Mouse (Mus musculus) gastrocnemius, postnatal 4 days (tissue): ENCODE results near the gene Pnp2. TPM values are rescaled to one million over a fixed set of nuclear protein-coding genes. Genes with fewer than 3 reads are reported as not detected.
"Not testable (repeated sequence)": the region's sequence is repeated elsewhere in the genome, so short reads cannot be mapped to it uniquely, and the experiment has no call there.

Experiments used
- DNase-seq, 2 experiments: peaks; one replicate each; pipeline ENCODE4 v3.0.0; 2021 to 2022; ENCODE audit warnings: low spot score in 2 of 2, mixed read lengths in 2 of 2
- long read RNA-seq, 2 experiments: library from polyadenylated mRNA; stranded (forward); transcript quantifications; one replicate each; pipeline ENCODE4 v2.0.0; 2021
- total RNA-seq, 2 experiments: library from RNA; stranded (reverse); gene quantifications; 2 replicates each; pipeline ENCODE4 v1.2.3; 2021

Gene Pnp2
- total RNA-seq, result under 1 TPM; 0.67 to 0.71 TPM
- long read RNA-seq, experiment 1, result 0 reads
- long read RNA-seq, experiment 2, partial matches to known transcripts, result 0 of 1 reads
- long read RNA-seq, experiment 2, other reads (novel, unspliced or antisense), result 0 of 1 reads

DNA sequence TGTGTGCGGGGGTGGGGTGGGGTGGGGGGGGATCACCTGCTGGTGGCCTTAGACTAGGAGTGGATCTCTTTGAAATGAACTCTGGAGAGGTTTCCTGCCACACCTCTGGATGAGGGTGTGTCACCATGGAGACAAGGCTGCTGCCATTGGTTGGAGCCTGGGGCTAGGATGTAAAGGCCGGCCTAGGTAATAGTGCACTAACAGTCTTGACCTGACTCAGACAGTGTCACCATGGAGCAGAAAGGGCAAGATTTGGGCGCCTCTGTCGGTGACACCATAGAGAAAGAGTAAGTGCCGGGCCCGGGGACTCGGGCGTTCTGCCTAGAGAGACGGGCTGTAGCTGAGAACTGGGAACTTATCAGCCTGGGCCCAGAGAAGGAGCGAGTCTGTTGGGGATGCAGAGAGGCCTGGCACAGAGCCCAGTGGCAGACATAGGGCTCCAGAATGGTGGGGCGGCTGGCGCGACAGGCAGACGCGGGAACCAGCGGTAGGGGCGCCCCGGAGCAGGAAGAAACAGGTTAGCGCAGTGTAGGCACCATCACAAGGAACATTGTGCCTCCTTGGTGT, at the start of gene Pnp2:
Pnp2 (plus strand) TSS at position 51 of the 567 bp plus-strand sequence.
- peak in 1 of 2 experiments; percentile 40 for DNase-seq

DNA sequence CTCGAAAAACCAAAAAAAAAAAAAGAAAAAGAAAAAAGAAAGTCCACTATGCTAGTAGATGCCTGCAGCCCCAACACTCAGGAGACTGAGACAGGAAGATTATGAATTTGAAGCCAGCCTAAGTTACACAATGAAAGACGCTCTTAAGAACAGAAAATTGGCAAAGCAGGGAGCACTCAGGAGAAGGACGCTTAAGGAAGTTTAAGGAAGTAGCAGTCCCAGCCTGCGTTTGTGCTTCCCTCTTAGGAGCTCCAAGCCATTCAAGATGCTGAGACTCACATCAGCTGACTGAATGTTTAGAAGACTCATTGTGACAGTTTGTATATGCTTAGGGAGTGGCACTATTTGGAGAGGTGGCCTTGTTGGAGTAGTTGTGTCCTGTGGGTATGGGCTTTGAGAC, 47.7 kb upstream of the Pnp2 start:
- no peak for DNase-seq

DNA sequence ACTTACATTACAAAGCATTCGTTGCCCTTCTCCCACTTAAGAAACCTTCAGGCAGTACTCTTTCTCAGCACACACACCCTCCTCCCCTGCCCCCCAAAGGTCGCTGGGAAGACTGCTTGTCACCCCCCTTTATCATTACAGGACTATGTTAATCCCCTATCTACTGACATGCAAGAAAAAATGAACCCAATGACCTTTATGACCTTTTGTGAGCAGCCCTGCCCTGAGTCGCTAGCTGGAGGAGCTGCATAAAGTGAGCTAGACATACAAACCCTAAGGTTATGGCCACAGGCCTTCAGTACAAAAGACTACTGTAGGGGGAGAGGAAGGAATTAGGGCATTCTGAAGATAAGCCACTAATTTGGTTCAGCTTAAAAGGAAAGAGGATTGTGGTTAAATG, 44.4 kb upstream of the Pnp2 start:
- no peak for DNase-seq

DNA sequence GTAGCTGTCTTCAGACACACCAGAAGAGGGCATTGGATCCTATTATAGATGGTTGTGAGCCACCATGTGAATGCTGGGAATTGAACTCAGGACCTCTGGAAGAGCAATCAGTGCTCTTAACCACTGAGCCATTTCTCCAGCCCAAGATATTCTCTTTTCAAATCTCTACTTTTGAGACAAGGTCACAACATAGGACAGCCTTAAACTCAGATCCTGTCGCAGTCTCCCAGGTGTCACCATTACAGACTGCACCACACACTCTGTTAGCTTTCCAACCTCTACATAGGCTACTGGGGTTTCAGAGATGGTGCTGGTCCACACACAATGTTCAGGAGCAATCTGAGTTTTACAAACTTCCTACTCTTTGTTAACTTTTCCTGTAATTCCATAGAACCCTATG, 32.4 kb upstream of the Pnp2 start:
- not testable (repeated sequence) for DNase-seq

DNA sequence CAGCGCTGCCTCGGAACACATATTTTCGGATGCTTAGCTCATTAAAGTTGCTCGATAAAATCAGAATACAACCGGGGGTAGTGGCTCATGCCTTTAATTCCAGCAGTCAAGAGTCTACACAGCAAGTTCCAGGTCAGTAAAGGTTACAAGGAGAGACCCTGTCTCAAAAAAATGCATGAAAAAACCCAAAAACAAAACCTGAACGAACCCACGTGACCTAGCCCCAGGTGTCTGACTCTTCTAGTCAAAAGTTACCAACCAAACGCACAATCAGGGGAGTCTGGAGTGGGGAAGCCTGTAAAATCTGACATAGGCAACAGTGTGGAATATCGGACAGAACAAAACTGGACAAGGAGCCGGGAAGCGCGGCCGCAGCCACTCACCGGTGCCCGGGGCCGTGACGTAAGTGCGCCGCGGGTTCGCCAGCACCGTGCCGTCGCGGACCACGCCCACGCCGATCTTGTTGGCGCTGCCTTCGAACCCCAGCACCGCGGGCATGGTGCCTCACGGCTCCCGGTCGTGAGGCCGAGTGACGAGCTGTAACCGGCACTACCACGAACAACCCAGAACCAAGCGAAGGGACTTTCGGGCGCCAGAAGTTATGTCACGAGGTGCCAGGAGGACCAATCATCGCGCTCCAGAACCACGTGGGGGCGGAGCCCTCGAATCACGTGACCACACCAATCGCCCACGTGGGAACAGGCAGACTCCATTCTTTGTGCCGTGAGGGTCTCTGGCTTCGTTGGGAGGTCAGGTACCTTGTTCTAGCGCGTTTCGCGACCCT, 31.3 kb upstream of the Pnp2 start, which contains the start of the genes Osgep and Apex1:
Osgep (minus strand) TSS at position 613 of the 784 bp plus-strand sequence.
Apex1 (plus strand) TSS at position 688 of the 784 bp plus-strand sequence.
- peak; percentile 91 to 96 for DNase-seq

DNA sequence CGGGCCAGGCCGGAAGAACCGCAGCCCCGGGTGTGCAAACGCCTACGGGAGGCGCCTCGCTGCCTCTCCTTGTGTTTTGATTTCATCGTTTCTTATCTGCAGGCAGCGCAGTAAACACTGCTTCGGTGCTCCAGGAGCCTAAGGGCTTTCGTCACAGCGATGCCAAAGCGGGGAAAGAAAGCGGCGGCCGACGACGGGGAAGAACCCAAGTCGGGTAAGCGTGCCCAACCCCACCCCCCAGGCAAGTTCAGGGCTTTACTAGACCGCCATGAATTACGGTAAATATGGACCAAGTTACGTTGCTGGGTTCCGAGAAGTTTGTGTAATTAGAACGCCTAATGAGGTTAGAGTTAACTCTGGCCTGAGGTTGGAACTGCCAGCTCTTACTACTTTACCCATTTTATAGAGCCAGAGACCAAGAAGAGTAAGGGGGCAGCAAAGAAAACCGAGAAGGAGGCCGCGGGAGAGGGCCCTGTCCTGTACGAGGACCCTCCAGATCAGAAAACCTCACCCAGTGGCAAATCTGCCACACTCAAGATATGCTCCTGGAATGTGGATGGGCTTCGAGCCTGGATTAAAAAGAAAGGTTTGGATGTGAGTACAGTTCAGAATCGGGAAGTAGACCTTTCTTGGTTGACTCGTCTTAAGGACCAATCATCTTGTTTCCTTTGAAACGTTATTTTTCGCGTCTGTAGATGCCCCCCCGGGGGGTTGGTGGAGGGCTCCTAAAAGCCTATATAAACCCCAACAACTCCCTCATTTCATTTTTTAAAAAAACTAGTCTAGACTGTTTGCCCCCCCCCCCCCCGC, 30.5 kb upstream of the Pnp2 start:
- DNase-seq, result no peak

DNA sequence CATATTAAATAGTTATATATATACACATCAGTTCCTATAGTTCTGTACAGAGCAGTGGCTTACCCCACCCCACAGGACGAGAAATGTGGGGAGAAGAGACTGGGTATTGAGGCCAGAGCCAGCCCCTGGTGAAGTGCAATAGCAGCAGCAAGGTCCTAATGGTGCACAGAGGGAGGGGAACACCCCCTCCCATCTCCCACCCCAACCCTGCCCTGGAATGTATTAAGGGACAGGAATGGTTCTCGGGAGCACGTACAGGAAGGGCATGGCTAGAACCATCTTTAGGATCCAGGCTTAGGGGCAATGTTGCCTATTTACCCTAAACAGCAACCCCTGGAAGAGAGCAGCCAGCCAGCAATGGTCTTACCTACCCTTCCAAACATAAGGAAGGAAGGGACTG, 28.4 kb upstream of the Pnp2 start:
- no peak for DNase-seq

DNA sequence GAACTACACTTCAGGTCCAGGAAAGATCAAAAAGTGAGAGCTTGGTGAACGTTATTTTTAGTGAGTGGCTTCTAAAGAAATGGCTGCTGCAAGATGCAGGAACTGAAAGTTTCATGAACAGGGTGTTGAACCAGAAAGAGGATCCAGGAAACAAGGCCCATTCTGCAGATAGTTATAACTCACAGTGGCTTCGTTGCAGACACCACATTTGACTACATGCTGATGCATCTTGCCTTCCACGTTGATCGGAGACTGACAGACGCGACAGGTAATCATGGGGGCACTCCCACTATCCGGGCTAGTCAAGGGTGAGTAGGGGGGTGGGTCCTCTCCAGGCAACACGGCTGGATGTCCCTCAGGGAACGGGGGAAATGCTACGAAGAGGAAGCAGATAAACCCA, 25.8 kb upstream of the Pnp2 start:
- no peak for DNase-seq

DNA sequence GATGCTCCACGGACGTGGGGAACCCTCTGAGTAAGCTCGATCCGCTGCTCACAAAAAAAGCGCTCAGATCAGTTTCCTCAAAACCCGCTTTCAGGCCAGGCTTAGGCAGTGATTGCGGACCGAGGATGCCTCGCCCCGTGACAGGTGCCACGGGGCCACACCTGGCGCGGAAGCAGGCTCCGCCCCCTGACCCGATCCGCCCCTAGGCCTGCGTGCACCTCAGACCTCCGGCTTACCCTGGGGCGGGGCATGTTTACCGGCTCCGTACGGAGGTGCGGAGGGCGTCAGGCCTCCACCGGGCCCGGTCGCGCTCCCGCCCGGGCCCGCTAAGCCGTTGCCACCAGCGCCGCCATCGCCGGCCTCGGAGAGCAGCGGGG, 25.4 kb upstream of the Pnp2 start:
- no peak for DNase-seq

DNA sequence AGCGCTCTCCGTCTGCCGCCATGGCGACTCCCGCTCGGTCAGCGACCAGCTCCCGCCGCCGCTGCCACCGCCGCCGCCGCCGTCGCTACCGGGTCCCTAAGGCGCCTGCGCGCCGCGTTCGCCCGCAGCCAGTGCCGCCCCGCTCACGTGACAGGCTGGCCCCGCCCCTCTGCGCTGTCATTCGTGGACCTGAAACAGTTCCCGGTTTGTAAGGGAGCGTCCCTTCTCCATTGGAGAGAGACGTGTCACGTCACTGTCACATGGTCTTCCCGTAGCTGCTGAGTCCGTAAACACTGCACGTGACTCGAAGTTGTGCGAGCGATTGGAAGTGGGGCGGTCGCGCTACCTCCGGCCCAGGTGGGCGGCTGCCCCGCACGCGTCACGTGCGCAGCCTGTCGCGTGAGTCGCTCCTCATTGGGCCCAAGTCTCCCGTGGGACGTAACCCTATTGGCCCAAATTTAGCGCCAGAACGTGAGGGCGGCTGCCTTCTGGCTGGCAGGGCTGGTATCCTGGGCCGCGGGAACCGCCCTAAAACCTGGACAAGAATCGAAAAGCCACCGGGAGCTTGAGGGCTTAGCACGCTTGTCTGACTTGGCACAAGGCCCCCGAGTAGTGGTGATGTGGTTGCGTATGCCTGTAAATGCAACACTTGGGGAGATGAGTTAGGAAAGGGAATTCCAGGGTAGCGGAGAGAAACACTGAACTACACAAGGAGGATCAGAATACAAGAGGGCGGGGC, 24.9 kb upstream of the Pnp2 start, which contains the start of the genes Pip4p1 and Pnp:
Pip4p1 (minus strand) TSS at position 103 of the 739 bp plus-strand sequence.
Pnp (plus strand) TSS at position 329 of the 739 bp plus-strand sequence.
- peak; percentile 98 to 99 for DNase-seq

DNA sequence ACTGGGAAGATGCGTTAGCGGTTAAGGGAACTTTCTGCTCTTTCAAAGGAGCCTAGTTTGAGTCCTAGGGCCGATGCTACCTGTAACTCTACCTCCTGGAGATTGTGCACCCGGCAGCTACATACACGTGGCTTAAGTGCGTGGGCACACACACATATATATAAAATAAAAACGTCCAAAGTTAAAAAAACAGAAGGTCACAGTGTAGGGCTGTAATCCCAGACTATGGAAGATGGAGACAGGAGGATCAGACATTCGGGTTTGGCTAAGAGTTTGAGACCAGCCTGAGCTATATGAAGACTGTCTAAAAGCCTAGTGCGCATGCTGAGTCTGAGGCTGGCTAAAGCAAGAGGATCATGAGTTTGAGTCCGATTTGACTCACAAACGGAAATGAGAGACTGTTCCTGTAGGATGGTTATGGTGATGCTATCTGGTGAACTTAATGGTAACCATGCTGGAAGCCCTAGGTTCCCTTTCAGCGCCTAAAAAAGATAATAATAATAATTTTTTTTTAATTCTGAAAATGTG, 24.2 kb upstream of the Pnp2 start:
- no peak for DNase-seq

DNA sequence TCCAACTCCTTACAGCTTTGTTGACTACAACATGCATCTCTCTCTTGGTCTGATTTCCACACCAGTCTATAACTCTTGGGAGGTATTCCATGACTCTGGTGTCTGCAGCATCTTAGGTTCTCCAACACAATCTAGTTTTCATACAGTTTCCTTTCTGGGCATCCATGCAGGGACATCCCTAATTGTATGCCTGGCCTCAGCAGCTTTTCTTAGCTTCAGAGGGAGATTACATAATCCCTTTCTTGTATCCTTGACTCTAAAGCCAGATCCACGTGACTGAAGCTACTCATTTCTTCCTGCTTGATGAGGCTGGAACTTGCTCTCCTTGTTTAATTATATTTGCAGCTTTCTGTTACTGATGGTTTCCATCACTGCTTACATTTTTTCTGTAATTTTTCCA, 19.1 kb upstream of the Pnp2 start:
- no peak for DNase-seq

DNA sequence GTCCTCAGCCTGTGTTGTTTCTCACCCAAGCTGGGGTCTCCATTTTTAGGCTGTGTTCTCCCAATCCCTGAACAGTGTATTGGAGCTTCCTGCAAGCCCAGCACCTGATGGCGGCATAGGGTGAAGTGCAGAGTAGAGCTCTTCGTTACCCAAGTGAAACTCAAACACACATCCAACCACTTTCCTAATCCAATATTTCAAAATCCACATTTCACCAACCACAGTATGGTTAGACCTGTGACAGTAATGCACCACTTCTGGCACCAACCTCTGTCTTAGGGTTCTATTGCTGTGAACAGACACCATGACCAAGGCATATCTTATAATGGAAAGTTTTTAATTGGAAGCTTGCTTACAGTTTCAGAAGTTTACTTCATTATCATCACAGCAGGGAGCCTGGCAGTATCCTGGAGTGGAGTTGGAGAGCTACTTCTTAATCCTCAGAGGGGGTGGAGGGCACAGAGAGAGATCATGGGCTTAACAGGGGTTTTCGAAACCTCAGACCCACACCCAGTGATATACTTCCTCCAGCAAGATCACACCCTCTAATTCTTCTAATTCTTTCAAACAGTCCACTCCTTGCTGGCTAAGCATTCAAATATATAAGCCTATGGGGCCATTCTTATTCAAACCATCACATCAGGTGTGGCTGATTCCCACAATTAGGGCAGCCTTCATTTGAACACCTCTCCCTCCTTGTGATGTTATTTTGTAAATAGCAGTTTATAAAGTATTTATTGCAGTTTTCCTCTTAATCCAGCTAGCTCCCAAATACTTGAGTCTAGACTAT, 17.5 kb upstream of the Pnp2 start:
- DNase-seq, result no peak

DNA sequence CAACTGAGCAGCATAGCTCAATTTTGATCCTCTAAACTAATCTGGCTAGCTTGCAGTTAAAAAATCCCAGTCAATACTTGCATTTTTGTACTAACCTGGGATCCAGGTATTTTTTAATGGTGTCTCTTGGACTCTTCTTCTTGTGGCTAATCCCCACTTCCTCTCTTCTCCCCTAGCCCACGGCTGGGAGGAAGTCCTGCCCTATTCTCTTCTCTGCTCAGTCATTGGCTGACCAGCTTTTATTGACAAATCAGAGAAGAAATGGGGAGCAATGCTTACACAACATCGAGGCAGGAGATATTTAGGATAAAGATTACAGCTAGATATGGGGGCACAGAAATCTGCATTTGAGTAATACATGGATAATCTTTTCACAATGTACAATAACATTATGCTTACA, 16.9 kb upstream of the Pnp2 start:
- DNase-seq, result no peak

DNA sequence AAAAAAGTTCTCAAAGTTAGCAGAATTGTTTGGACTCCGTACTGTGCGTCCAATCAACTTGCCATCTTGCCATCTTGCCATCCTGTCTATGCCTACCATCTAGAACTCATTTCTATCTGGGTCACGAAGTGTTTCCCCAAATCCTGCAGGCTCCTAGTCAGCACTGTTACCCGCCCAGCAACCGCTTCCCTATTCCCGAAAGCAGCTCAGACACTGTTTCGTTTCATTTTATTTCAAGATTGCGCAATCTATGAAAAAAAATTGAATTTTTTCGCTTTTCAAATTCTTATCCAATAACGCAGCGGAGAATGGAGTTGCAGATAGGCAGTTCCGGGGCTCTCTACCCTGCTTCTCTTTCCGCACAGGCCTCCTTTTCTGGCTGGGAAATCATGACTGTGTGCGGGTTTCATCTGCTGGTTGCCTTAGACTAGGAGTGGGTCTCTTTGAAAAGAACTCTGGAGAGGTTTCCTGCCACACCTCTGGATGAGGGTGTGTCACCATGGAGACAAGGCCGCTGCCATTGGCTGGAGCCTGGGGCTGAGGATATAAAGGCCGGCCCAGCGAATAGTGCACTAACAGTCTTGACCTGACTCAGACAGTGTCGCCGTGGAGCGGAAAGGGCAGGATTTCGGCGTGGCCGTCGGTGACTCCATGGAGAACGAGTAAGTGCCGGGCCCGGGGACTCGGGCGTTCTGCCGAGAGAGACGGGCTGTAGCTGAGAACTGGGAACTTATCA, 11.7 kb upstream of the Pnp2 start, which contains the start of gene Gm49342:
Gm49342 (plus strand) TSS at position 586 of the 736 bp plus-strand sequence.
- DNase-seq, result peak; percentile 91 to 95

DNA sequence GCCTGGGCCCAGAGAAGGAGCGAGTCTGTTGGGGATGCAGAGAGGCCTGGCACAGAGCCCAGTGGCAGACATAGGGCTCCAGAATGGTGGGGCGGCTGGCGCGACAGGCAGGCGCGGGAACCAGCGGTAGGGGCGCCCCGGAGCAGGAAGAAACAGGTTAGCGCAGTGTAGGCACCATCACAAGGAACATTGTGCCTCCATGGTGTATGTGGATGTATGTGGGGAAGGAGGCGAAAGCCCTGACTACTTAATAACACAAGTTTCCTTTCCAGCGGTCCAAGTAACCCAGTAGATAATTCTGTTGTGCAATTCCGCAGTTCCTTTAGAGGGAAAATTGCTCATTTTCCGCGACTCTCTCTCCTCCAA, 11.1 kb upstream of the Pnp2 start:
- DNase-seq, result not testable (repeated sequence)

DNA sequence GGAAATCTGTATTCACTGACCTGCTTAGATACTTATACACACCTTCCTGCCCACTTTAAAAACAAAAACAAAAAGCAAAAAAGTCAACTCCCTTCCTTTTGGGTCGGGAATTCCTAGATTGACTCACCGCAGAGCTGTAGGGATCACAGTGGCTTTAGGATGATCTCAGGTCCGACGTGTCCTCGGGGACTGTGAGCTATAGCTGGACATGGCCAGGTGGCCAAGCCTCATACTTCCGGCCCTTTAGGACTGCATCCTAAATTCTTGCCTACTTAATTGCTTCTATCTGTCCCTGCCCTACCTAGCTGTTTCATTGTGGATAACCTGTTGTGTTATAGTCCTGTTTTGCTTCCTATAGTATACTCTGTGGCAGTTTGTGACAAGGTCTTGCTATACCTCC, 10.7 kb upstream of the Pnp2 start:
- DNase-seq, result not testable (repeated sequence)

DNA sequence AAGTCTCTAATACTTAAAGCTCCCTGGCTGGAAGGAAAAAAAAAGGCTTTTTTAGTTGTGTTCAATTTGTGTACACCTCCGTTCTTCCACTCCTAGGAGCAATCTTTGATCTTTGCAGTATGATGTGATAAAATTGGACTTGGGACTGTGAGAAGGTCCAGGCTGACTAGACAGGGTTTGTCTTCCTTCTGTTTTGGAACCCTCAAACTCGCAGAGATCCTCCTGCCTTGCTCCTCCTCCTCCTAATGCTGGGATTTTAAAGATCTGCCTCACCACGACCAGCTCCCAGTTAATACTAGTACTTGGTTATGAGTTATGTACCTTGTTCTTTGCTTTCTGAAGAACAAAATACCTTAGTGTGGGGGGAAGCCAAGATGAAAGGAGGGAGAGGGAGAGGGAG, 10.3 kb upstream of the Pnp2 start:
- DNase-seq, result not testable (repeated sequence)

DNA sequence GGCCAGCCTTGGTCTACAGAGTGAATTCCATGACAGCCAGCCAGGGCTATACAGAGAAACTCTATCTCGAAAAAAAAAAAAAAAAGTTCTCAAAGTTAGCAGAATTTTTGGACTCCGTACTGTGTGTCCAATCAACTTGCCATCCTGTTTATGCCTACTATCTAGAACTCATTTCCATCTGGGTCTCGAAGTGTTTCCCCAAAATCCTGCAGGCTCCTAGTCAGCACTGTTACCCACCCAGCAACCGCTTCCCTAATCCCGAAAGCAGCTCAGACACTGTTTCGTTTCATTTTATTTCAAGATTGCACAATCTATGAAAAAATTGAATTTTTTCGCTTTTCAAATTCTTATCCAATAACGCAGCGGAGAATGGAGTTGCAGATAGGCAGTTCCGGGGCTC, 305 bp upstream of the Pnp2 start:
- no peak for DNase-seq
